Mouse (Mus musculus) myocyte (in vitro differentiated cells): ENCODE data around the gene Plekhh3.

Experiments
- CEBPB ChIP-seq: IDR thresholded peaks from 2 replicates; pipeline ENCODE4 v1.6.1; 2011; ENCODE audit warnings: mild to moderate bottlenecking, moderate library complexity; ENCODE audit not compliant: poor library complexity, insufficient read depth, severe bottlenecking
- MAX ChIP-seq: IDR thresholded peaks from one replicate; pipeline ENCODE4 v1.6.1; 2011; ENCODE audit warnings: low read depth, mild to moderate bottlenecking, control low read depth
- POLR2A ChIP-seq: IDR thresholded peaks from one replicate; pipeline ENCODE4 v1.6.1; 2011; ENCODE audit warnings: low read depth, mild to moderate bottlenecking, control low read depth, moderate library complexity; ENCODE audit not compliant: insufficient read length
- REST ChIP-seq: IDR thresholded peaks from one replicate; pipeline ENCODE4 v1.6.1; 2011; ENCODE audit warnings: mild to moderate bottlenecking, control low read depth, moderate library complexity; ENCODE audit not compliant: insufficient read depth, insufficient read length
- TCF12 ChIP-seq: IDR thresholded peaks from one replicate; pipeline ENCODE4 v1.6.1; 2011; ENCODE audit warnings: mild to moderate bottlenecking, control low read depth; ENCODE audit not compliant: poor library complexity, insufficient read depth, severe bottlenecking

DNA sequence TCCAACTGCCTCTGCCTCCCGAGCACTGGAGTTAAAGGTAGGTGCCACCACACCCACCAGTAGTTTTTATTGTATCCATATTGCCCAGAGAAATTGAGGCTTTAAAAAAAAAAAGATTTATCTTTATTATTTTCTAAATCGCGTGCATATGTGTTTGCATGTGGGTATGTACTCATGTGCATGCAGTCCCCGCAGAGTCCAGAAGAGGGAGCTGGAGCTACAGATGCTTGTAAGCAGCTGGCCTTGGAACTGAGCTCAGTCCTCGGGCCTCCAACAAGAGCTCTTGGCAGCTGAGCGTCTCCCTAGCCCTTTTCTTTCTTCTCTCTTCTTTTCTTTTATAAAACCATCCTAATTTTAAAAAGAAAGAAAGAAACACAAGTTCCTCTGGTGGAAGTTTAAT is 39.5 kb downstream of the Plekhh3 start:
- TF ChIP-seq REST (no peak), CEBPB (no peak), TCF12 (no peak), MAX (no peak), POLR2A (no peak)
